Mouse (Mus musculus) heart, adult 2 months (tissue): ENCODE measurements around the gene Zfp523. TPM values are rescaled to one million over a fixed set of nuclear protein-coding genes. Genes with fewer than 3 reads are reported as not detected.

Experiments used
- DNase-seq, 2 experiments: peaks; one replicate each; pipeline ENCODE4 v3.0.0; 2021
- H3K27ac ChIP-seq: fragments of 200-600 bp; 2 replicates; pipeline ENCODE4 v1.8.1; 2022
- H3K27me3 ChIP-seq: fragments of 200-500 bp; 2 replicates; pipeline ENCODE4 v1.6.1; 2012; ENCODE audit warnings: mild to moderate bottlenecking, low read length, inconsistent platforms, mixed read lengths; ENCODE audit not compliant: control insufficient read depth, insufficient read depth
- H3K36me3 ChIP-seq: fragments of 200-500 bp; 2 replicates; pipeline ENCODE4 v1.6.1; 2012; ENCODE audit warnings: low read length, inconsistent platforms; ENCODE audit not compliant: control insufficient read depth, insufficient read depth
- H3K4me1 ChIP-seq: fragments of 200-500 bp; 2 replicates; pipeline ENCODE4 v1.6.1; 2011; ENCODE audit warnings: low read length; ENCODE audit not compliant: control insufficient read depth, insufficient read depth
- H3K4me3 ChIP-seq: fragments of 200-600 bp; 2 replicates; pipeline ENCODE4 v1.8.1; 2022
- H3K79me2 ChIP-seq: fragments of 200-500 bp; replicated peaks from 2 replicates; pipeline ENCODE4 v1.6.1; 2012; ENCODE audit warnings: mild to moderate bottlenecking, inconsistent platforms, low read length, moderate library complexity, mixed read lengths; ENCODE audit not compliant: control insufficient read depth, insufficient read depth
- H3K9ac ChIP-seq: fragments of 200-500 bp; 2 replicates; pipeline ENCODE4 v1.6.1; 2012; ENCODE audit warnings: low read depth, mild to moderate bottlenecking, control low read depth, inconsistent platforms, low read length, mixed read lengths
- CTCF ChIP-seq: fragments of 200-600 bp; IDR thresholded peaks from 2 replicates; pipeline ENCODE4 v1.8.1; 2022; ENCODE audit warnings: antibody characterized with exemption, mild to moderate bottlenecking, moderate library complexity
- EP300 ChIP-seq: fragments of 200-500 bp; IDR thresholded peaks from 2 replicates; pipeline ENCODE4 v1.6.1; 2011; ENCODE audit warnings: low read depth, low read length, control low read depth; ENCODE audit not compliant: insufficient read depth
- POLR2A ChIP-seq: fragments of 200-500 bp; IDR thresholded peaks from 2 replicates; pipeline ENCODE4 v1.6.1; 2011; ENCODE audit warnings: mild to moderate bottlenecking, low read depth, low read length, control low read depth; ENCODE audit not compliant: insufficient read depth
- WGBS: fragments of 180-500 bp; shearing (Covaris S2); methylation state at CpG from one replicate; pipeline ENCODE4 v1.1.7; 2018; 5-methylcytosine and 5-hydroxymethylcytosine counted together
- intact Hi-C: fragments of 180-260 bp; cut with DNase I; formaldehyde crosslinking; loops from one replicate; pipeline ENCODE4 v1.15.1; 2025
- polyA plus RNA-seq: library from polyadenylated mRNA; depleted of rRNA; stranded (reverse); fragments of >200 nt; gene quantifications from 2 replicates; pipeline ENCODE4 v1.2.3, GENCODE M21; 2012
- total RNA-seq, 2 experiments: library from RNA; stranded (reverse); gene quantifications; 2 replicates each; pipeline ENCODE4 v1.2.3; 2021

The Zfp523 gene
- total and polyA plus RNA-seq, 3 experiments: 12.4 to 30.8 (median 12.5) TPM

DNA sequence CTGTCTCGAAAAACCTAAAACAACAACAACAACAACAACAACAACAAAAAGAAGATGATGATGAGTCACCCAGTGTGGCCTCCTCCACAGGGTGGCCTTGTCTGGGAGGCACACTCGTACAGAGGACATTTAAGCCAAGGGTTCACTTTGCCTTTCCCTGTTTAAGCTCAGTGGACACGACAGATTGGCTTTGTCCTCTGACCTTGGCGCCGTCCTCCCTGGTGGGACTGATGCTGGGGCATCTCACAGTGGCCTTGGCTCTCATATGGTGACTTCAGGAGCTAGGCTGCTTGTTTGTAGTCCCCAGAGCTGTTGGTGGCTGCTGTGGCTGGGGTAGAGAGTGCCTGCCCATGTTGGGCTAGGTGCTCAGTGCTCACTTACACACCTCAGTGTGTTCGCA lies 67.3 kb downstream of the Zfp523 start:
- H3K27ac ChIP-seq: no peak overlapping the region
- peaks cover 20% of the 10 kb centered on the region for H3K4me1 ChIP-seq
- DNase-seq: no peak

DNA sequence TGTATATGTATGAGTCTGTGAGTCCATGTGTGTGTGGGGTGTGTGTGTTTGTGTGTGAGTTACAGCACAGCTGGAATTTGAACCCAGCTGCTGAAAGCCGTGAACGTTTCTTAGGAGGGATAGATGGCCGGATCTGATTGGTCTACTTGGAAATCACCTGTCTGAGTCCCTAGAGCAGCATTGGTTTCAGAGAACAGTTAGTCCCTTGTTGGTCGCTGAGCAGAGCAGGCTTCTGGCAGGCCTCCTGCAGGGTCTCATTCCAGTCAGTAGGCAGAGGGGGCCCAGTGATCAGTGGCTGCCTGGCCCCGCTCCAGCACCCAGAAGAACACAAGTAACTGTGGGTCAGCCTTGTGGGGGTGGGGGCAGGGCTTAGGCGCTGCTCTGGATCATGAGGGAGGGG lies 67.8 kb downstream of the Zfp523 start:
- intact Hi-C loops: no loop called here
- 58% methylated on average over 6 of the region's 6 CpGs for WGBS
- H3K27me3 ChIP-seq: no peaks in the 10 kb centered on the region
- no peak overlapping the region for H3K9ac ChIP-seq
- H3K36me3 ChIP-seq: no peaks in the 10 kb centered on the region
- TF ChIP-seq CTCF (no peak), EP300 (no peak), POLR2A (no peak)
- peaks cover 2% of the 10 kb centered on the region for H3K79me2 ChIP-seq
- H3K4me3 ChIP-seq: no peak overlapping the region
- DNase-seq: no peak
- no peak overlapping the region for H3K27ac ChIP-seq
- H3K4me1 ChIP-seq: peaks cover 20% of the 10 kb centered on the region

More for the DNA sequence above, 67.3 kb downstream of the Zfp523 start:
- Histone ChIP-seq H3K79me2 (peaks cover 2% of the 10 kb centered on the region), H3K4me3 (no peak overlapping the region), H3K36me3 (no peaks in the 10 kb centered on the region), H3K27me3 (no peaks in the 10 kb centered on the region), H3K9ac (no peak overlapping the region)
- TF ChIP-seq CTCF (no peak), EP300 (no peak), POLR2A (no peak)
- intact Hi-C loops: no loop called here
- 75% methylated on average over 6 of the region's 6 CpGs for WGBS

DNA sequence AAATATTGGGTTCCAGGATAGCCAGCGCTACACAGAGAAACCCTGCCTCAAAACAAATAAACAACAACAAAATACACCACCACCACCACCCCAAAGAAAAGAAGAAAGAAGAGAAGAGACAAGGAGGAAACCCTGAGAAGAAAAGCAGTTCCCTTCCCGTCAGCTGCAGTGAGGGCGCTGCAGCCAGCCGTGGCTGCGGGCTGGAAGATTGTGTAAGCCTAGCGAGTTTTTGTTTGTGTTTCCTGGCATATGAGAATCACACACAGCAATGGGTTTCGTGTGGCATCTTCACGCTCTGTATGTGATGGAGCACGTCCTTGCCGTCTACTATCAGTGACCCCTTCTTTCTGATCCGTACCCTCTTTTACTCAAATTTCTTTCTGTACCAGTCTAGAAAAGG lies 69.7 kb downstream of the Zfp523 start:
- intact Hi-C loops: no loop called here
- H3K79me2 ChIP-seq: peaks cover 2% of the 10 kb centered on the region
- no peak for DNase-seq
- peak overlapping the region; percentile 76 for H3K27ac ChIP-seq
- H3K9ac ChIP-seq: no peak overlapping the region
- TF ChIP-seq CTCF (no peak), EP300 (no peak), POLR2A (no peak)
- peaks cover 23% of the 10 kb centered on the region for H3K4me1 ChIP-seq
- 66% methylated on average over 11 of the region's 11 CpGs for WGBS
- H3K4me3 ChIP-seq: no peak overlapping the region
- H3K27me3 ChIP-seq: no peaks in the 10 kb centered on the region
- no peaks in the 10 kb centered on the region for H3K36me3 ChIP-seq

DNA sequence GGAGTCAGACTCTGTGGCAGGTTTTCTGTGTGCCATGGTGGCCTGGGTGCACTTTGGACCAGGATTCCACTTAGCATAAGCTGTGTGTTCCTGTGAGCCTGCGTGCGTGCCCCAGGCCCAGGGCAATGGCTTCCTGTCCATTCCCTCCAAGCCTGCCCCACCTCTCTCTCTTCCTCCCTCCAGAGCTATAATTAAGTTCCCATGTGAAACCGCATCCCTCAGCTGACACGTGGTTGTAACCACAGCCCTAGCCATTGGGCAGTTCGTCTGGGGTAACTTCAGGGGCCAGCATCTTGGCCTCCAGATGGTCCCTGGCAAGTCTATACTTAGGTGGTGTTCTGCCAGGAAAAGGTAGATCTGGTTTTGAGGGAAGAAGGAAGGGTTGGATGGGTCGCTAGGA lies 70.7 kb downstream of the Zfp523 start:
- peak; percentile 68 to 77 for DNase-seq
- intact Hi-C loops: no loop called here
- no peaks in the 10 kb centered on the region for H3K27me3 ChIP-seq
- peaks cover 32% of the 10 kb centered on the region for H3K4me1 ChIP-seq
- TF ChIP-seq CTCF (no peak), POLR2A (0 out of 2 replicates have a peak, but pooled peaks have one; percentile 33), EP300 (peak; percentile 66; the same call in 1 of the 2 replicates)
- WGBS: 16% methylated on average over 6 of the region's 6 CpGs
- H3K27ac ChIP-seq: peak overlapping the region; percentile 76
- no peak overlapping the region for H3K9ac ChIP-seq
- no peaks in the 10 kb centered on the region; the same call in 1 of the 2 replicates for H3K36me3 ChIP-seq
- no peak overlapping the region for H3K4me3 ChIP-seq
- peaks cover 2% of the 10 kb centered on the region for H3K79me2 ChIP-seq

DNA sequence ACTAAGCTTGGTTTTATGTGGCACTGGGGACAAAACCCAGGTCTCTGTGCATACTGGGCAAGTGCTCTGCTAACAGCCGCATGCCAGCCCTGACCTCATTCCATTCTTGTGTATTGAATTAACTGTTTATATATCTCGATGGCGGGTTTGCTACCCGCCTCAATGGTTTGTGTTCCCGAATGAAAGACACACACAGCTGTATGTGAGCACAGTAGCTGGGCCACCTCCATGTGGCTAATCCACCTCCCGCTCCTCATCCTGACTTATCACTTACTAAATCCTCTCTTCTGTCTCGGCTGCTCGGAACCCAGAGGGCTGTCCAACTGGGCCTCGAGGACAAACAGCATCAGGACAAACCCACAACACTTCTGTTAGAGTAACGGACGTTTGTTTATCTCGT lies 72.1 kb downstream of the Zfp523 start:
- H3K79me2 ChIP-seq: no peaks in the 10 kb centered on the region; the same call in none of the 2 replicates
- 50% methylated on average over 12 of the region's 12 CpGs for WGBS
- TF ChIP-seq EP300 (no peak), CTCF (no peak), POLR2A (no peak)
- intact Hi-C loops: no loop called here
- no peak overlapping the region for H3K9ac ChIP-seq
- H3K27me3 ChIP-seq: no peaks in the 10 kb centered on the region
- H3K4me3 ChIP-seq: no peak overlapping the region
- no peaks in the 10 kb centered on the region; the same call in 1 of the 2 replicates for H3K36me3 ChIP-seq
- H3K4me1 ChIP-seq: peaks cover 35% of the 10 kb centered on the region
- H3K27ac ChIP-seq: peak overlapping the region; percentile 36
- no peak for DNase-seq

DNA sequence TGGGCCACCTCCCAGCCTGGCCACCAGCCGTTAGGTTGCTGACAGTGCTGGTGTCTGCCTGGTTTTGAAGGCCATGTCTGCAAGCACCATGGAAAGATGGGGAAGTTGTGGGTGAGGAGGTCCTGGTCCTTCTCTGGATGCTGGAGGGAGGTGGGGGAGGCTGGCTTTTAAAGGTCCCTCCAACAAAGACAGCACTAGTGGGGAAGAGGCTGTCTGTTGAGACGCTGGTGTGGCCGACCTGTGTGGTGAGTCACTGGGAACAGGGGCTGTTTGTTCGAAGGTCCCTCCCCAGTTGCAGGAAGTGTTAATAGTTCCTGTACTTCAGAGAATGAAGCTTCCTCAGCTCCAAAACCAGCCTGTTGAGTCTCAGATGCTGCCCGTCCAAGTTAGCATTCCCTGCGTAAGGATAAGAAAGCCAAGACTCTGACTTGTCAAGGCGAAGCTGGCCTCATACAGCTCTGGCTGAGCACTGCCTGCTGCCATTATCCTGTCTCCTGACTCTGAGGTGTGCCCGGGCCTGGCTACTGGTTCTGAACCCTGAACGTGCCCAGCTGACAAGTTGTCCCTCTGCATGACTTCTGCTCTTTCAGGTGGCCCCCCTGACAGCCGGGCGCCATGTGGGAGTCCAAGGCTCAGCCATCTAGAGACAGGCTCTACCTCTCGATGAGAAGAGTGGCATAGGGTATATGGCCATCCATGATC lies 74.8 kb downstream of the Zfp523 start:
- H3K9ac ChIP-seq: 0 out of 2 replicates have a peak overlapping the region, but pooled peaks have one; percentile 27
- H3K36me3 ChIP-seq: no peaks in the 10 kb centered on the region; the same call in 1 of the 2 replicates
- H3K4me3 ChIP-seq: no peak overlapping the region
- H3K4me1 ChIP-seq: peaks cover 39% of the 10 kb centered on the region
- H3K79me2 ChIP-seq: no peaks in the 10 kb centered on the region; the same call in 1 of the 2 replicates
- TF ChIP-seq POLR2A: no peak
- no peak for TF ChIP-seq CTCF
- TF ChIP-seq EP300: no peak
- no peaks in the 10 kb centered on the region for H3K27me3 ChIP-seq
- H3K27ac ChIP-seq: peak overlapping the region; percentile 69
- peak in 1 of 2 experiments; percentile 33 for DNase-seq
- 54% methylated on average over 12 of the region's 12 CpGs for WGBS
- intact Hi-C loops: no loop called here
